Mouse (Mus musculus): ENCODE measurements around the gene Ggt6. TPM values are rescaled to one million over a fixed set of nuclear protein-coding genes. Genes with fewer than 3 reads are reported as not detected.

The Ggt6 gene
- total and polyA plus RNA-seq, 3 experiments, result 0.04 TPM; not detected in 2

DNA sequence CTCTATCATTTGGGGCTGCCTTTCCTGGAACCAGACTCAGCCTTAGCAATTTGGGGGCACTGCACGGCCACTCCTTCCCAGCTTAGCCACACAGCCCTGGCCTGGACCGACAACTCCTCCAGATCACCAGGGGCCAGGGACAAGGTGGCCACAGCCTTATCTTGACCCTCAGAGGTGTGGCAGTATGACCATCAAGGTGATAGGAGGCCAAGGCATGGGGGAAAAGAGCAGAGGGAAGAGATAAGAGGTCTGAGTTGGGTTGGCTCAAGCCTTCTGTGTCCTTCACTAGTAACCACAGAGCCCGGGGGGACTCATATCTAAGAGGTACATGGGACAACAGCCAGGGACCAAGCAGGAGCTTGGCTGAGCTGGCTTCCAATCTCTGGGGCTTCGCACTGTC lies 46.6 kb downstream of the Ggt6 start:
- TF ChIP-seq ZNF384 (IDR thresholded peaks at IDR 0.05; ENCODE audit: low read depth, low read length) (no peak), TAL1 (IDR thresholded peaks at IDR 0.05; ENCODE audit: low read length) (peak; percentile 65), EP300 (IDR thresholded peaks at IDR 0.05; ENCODE audit: low read depth in 1 of 2, low read length in 2 of 2) (peak; percentile 31 to 57; a peak in 2 of 4 replicates), POLR2AphosphoS2 (IDR thresholded peaks at IDR 0.05; ENCODE audit: low read length) (no peak), GATA1 (IDR thresholded peaks at IDR 0.05; ENCODE audit: low read depth, low read length) (peak; percentile 46; the same call in 1 of the 2 replicates), USF1 (IDR thresholded peaks at IDR 0.05; ENCODE audit: low read depth, low read length) (no peak), NRF1 (IDR thresholded peaks at IDR 0.05; ENCODE audit: insufficient read depth, low read depth, low read length, poor library complexity, severe bottlenecking) (no peak)
- Histone ChIP-seq H3K27me3 (ENCODE audit: control insufficient read depth in 1 of 2, insufficient read depth in 2 of 2, low read length in 2 of 2) (no peaks in the 10 kb centered on the region), H3K9ac (ENCODE audit: control insufficient read depth, low read depth, low read length, poor library complexity, severe bottlenecking) (no peak overlapping the region), H3K9me3 (replicated peaks; ENCODE audit: insufficient read depth, low read length) (no peaks in the 10 kb centered on the region), H3K4me3 (ENCODE audit: control insufficient read depth in 1 of 2, insufficient read depth in 1 of 2, low read depth in 2 of 2, low read length in 2 of 2) (no peak overlapping the region), H3K27ac (ENCODE audit: control insufficient read depth, low read depth, low read length) (no peak overlapping the region), H3K36me3 (ENCODE audit: control insufficient read depth in 1 of 2, insufficient read depth in 2 of 2, low read length in 2 of 2) (peaks cover 0 to 5% of the 10 kb centered on the region in 2 experiments; a peak in 2 of 4 replicates), H3K79me2 (ENCODE audit: control insufficient read depth, insufficient read depth, low read length, poor library complexity) (no peaks in the 10 kb centered on the region), H3K4me1 (ENCODE audit: control insufficient read depth in 1 of 2, insufficient read depth in 2 of 2, low read length in 2 of 2) (peaks cover 0 to 27% of the 10 kb centered on the region in 2 experiments; a peak in 3 of 4 replicates)
- no peak for DNase-seq (ENCODE audit: low read depth, low spot score)

GRCm38 (mm10) chr11:72484549-72484948 lies 49.2 kb downstream of the Ggt6 start:
- peaks cover 0 to 9% of the 10 kb centered on the region in 2 experiments; a peak in 2 of 4 replicates for H3K27me3 ChIP-seq (ENCODE audit: control insufficient read depth in 1 of 2, insufficient read depth in 2 of 2, low read length in 2 of 2)
- peaks cover 0 to 35% of the 10 kb centered on the region in 2 experiments; a peak in 3 of 4 replicates for H3K4me1 ChIP-seq (ENCODE audit: control insufficient read depth in 1 of 2, insufficient read depth in 2 of 2, low read length in 2 of 2)
- TF ChIP-seq ZKSCAN1 (IDR thresholded peaks at IDR 0.05; ENCODE audit: low read depth, low read length) (no peak), MYC (IDR thresholded peaks at IDR 0.05; ENCODE audit: low read depth, low read length) (no peak), TBP (IDR thresholded peaks at IDR 0.05; ENCODE audit: low read depth, low read length) (no peak), GABPA (IDR thresholded peaks at IDR 0.05; ENCODE audit: low read depth, low read length) (no peak), GATA1 (IDR thresholded peaks at IDR 0.05; ENCODE audit: low read depth, low read length) (no peak), CHD1 (IDR thresholded peaks at IDR 0.05; ENCODE audit: low read depth, low read length) (no peak), MEF2A (IDR thresholded peaks at IDR 0.05; ENCODE audit: extremely low read depth, insufficient replicate concordance, low read depth, low read length, poor library complexity, severe bottlenecking) (no peak), TCF12 (IDR thresholded peaks at IDR 0.05; ENCODE audit: low read depth, low read length) (no peak), CTCF (IDR thresholded peaks at IDR 0.05 in 2 of 3, conservative IDR thresholded peaks at IDR 0.05 in 1 of 3; ENCODE audit: control insufficient read depth in 1 of 3, insufficient read depth in 1 of 3, low read depth in 2 of 3, low read length in 3 of 3, poor library complexity in 1 of 3, severe bottlenecking in 1 of 3) (no peak), MAZ (IDR thresholded peaks at IDR 0.05; ENCODE audit: low read depth, low read length) (no peak), E2F4 (IDR thresholded peaks at IDR 0.05; ENCODE audit: borderline replicate concordance, low read depth, low read length) (no peak), POLR2A (IDR thresholded peaks at IDR 0.05; ENCODE audit: control insufficient read depth in 1 of 2, insufficient read depth in 1 of 2, low read depth in 1 of 2, low read length in 2 of 2, poor library complexity in 1 of 2) (no peak), ETS1 (IDR thresholded peaks at IDR 0.05; ENCODE audit: low read depth, low read length) (no peak), SIN3A (IDR thresholded peaks at IDR 0.05; ENCODE audit: low read length) (no peak), POLR2AphosphoS2 (IDR thresholded peaks at IDR 0.05; ENCODE audit: low read length) (no peak), MXI1 (IDR thresholded peaks at IDR 0.05; ENCODE audit: low read depth, low read length) (no peak), KAT2A (conservative IDR thresholded peaks at IDR 0.05; ENCODE audit: low read depth, low read length) (no peak), SMC3 (IDR thresholded peaks at IDR 0.05; ENCODE audit: low read depth, low read length) (no peak), MYB (IDR thresholded peaks at IDR 0.05; ENCODE audit: low read depth, low read length) (no peak)
- H3K9ac ChIP-seq (ENCODE audit: control insufficient read depth, low read depth, low read length, poor library complexity, severe bottlenecking), result no peak overlapping the region
- no peaks in the 10 kb centered on the region for H3K79me2 ChIP-seq (ENCODE audit: control insufficient read depth, insufficient read depth, low read length, poor library complexity)
- no peak overlapping the region for H3K4me3 ChIP-seq (ENCODE audit: control insufficient read depth in 1 of 2, insufficient read depth in 1 of 2, low read depth in 2 of 2, low read length in 2 of 2)
- DNase-seq (ENCODE audit: low read depth, low spot score), result no peak
- no peak overlapping the region for H3K27ac ChIP-seq (ENCODE audit: control insufficient read depth, low read depth, low read length)
- peaks cover 0 to 10% of the 10 kb centered on the region in 2 experiments; a peak in 2 of 4 replicates for H3K36me3 ChIP-seq (ENCODE audit: control insufficient read depth in 1 of 2, insufficient read depth in 2 of 2, low read length in 2 of 2)
- no peaks in the 10 kb centered on the region for H3K9me3 ChIP-seq (replicated peaks; ENCODE audit: insufficient read depth, low read length)

Data from MEL (cell line).